Mouse (Mus musculus) layer of hippocampus, postnatal 36 days (tissue): ENCODE data around the gene Acta2. TPM values are rescaled to one million over a fixed set of nuclear protein-coding genes. Genes with fewer than 3 reads are reported as not detected.

Source experiments
- DNase-seq, 2 experiments: peaks; one replicate each; pipeline ENCODE4 v3.0.0; 2022
- total RNA-seq, 2 experiments: library from RNA; stranded (reverse); gene quantifications; 2 replicates each; pipeline ENCODE4 v1.2.3; 2021

The Acta2 gene
- total RNA-seq, 2 experiments from 2014 or later: 13.7 to 16.7 TPM

- no peak for DNase-seq
Measured at GRCm38 (mm10) chr19:34270106-34270726, 14.8 kb upstream of the Acta2 start.

- DNase-seq: no peak
Measured at GRCm38 (mm10) chr19:34268991-34269390, 13.6 kb upstream of the Acta2 start.

- DNase-seq: no peak
Measured at GRCm38 (mm10) chr19:34265604-34266193, 10.3 kb upstream of the Acta2 start.

- no peak for DNase-seq
Measured at GRCm38 (mm10) chr19:34262273-34262974, 7.0 kb upstream of the Acta2 start.

GRCm38 (mm10) chr19:34256936-34257335 is 1.5 kb upstream of the Acta2 start:
- DNase-seq: no peak

GRCm38 (mm10) chr19:34256149-34256548 is 759 bp upstream of the Acta2 start:
- no peak for DNase-seq

GRCm38 (mm10) chr19:34254101-34254879 is 1.1 kb downstream of the Acta2 start:
- DNase-seq: no peak

GRCm38 (mm10) chr19:34252450-34252849 is 2.9 kb downstream of the Acta2 start:
- no peak for DNase-seq

- no peak for DNase-seq
Measured at GRCm38 (mm10) chr19:34251900-34252299, 3.5 kb downstream of the Acta2 start.

- DNase-seq: no peak
Measured at GRCm38 (mm10) chr19:34250621-34251020, 4.8 kb downstream of the Acta2 start.

- no peak for DNase-seq
Measured at GRCm38 (mm10) chr19:34248558-34248957, 6.8 kb downstream of the Acta2 start.

- no peak for DNase-seq
Measured at GRCm38 (mm10) chr19:34244056-34244455, 11.3 kb downstream of the Acta2 start.

- no peak for DNase-seq
Measured at GRCm38 (mm10) chr19:34242925-34243324, 12.5 kb downstream of the Acta2 start.

- DNase-seq: no peak
Measured at GRCm38 (mm10) chr19:34241247-34241915, 14.0 kb downstream of the Acta2 start.

- DNase-seq: no peak
Measured at GRCm38 (mm10) chr19:34240273-34241039, 14.9 kb downstream of the Acta2 start.

- DNase-seq: no peak
Measured at GRCm38 (mm10) chr19:34237746-34238145, 17.6 kb downstream of the Acta2 start.

GRCm38 (mm10) chr19:34236049-34236448 is 19.3 kb downstream of the Acta2 start:
- no peak for DNase-seq

- peak; percentile 22 to 40 for DNase-seq
Measured at GRCm38 (mm10) chr19:34233944-34234343, 21.4 kb downstream of the Acta2 start.

- no peak for DNase-seq
Measured at GRCm38 (mm10) chr19:34232326-34232725, 23.1 kb downstream of the Acta2 start.

GRCm38 (mm10) chr19:34231596-34231995 is 23.8 kb downstream of the Acta2 start:
- DNase-seq: no peak

GRCm38 (mm10) chr19:34222805-34223204 is 32.6 kb downstream of the Acta2 start:
- no peak for DNase-seq
